Mouse (Mus musculus) mouse trophoblast stem cell (cell line): Measurements from ENCODE around the gene Stxbp2.

Experiments used
- in situ Hi-C, 2 experiments: fragments of 300-500 bp; cut with MseI, MboI; formaldehyde crosslinking; loops; 2 replicates in 1 of 2; 3 replicates in 1 of 2; pipeline ENCODE4 v1.15.1; 2025

The Stxbp2 gene

GRCm38 (mm10) chr8:3631478-3631875, 722 bp downstream of the Stxbp2 start:
- in situ Hi-C loops: loop anchor here in 1 of 2 experiments (5.0 kb wide), 1 partner anchor 41 kb away; the partner anchor contains the start of gene Fcor

- in situ Hi-C loops: no loop called here
Measured at GRCm38 (mm10) chr8:3645804-3646203, 15.0 kb downstream of the Stxbp2 start.

- in situ Hi-C loops: no loop called here
Measured at GRCm38 (mm10) chr8:3646824-3647531, 16.2 kb downstream of the Stxbp2 start.

- in situ Hi-C loops: no loop called here
Measured at GRCm38 (mm10) chr8:3647561-3647960, 16.8 kb downstream of the Stxbp2 start.

- in situ Hi-C loops: no loop called here
Measured at GRCm38 (mm10) chr8:3648268-3648667, 17.5 kb downstream of the Stxbp2 start.

GRCm38 (mm10) chr8:3648990-3649389, 18.2 kb downstream of the Stxbp2 start:
- in situ Hi-C loops: no loop called here

- in situ Hi-C loops: no loop called here
Measured at GRCm38 (mm10) chr8:3652845-3653244, 22.1 kb downstream of the Stxbp2 start.

- in situ Hi-C loops: no loop called here
Measured at GRCm38 (mm10) chr8:3654726-3655508, 24.2 kb downstream of the Stxbp2 start.

GRCm38 (mm10) chr8:3655526-3655925, 24.8 kb downstream of the Stxbp2 start, which contains the start of gene Retn:
Gene Retn, plus strand, starts transcription at chr8:3655770.
- in situ Hi-C loops: no loop called here

GRCm38 (mm10) chr8:3656725-3657381, 26.1 kb downstream of the Stxbp2 start:
- in situ Hi-C loops: no loop called here

- in situ Hi-C loops: no loop called here
Measured at GRCm38 (mm10) chr8:3660889-3661288, 30.1 kb downstream of the Stxbp2 start.

- in situ Hi-C loops: no loop called here
Measured at GRCm38 (mm10) chr8:3664405-3664804, 33.6 kb downstream of the Stxbp2 start.

GRCm38 (mm10) chr8:3665507-3665906, 34.8 kb downstream of the Stxbp2 start, which contains the start of gene Mcemp1:
Gene Mcemp1, plus strand, starts transcription at chr8:3665754.
- in situ Hi-C loops: no loop called here

GRCm38 (mm10) chr8:3670388-3670787, 39.6 kb downstream of the Stxbp2 start:
- in situ Hi-C loops: loop anchor here in 1 of 2 experiments (5.0 kb wide), 1 partner anchor 38 kb away; the partner anchor contains the start of gene Stxbp2

GRCm38 (mm10) chr8:3671980-3672491, 41.3 kb downstream of the Stxbp2 start, which contains the start of gene Fcor:
Gene Fcor, minus strand, starts transcription at chr8:3672362.
- in situ Hi-C loops: loop anchor here in 1 of 2 experiments (5.0 kb wide), 1 partner anchor 40 kb away; the partner anchor contains the start of gene Stxbp2

GRCm38 (mm10) chr8:3674671-3675070, 43.9 kb downstream of the Stxbp2 start:
- in situ Hi-C loops: loop anchor here in 1 of 2 experiments (5.0 kb wide), 1 partner anchor 42 kb away; the partner anchor contains the start of gene Stxbp2

- in situ Hi-C loops: no loop called here
Measured at GRCm38 (mm10) chr8:3676131-3676992, 45.6 kb downstream of the Stxbp2 start, which contains the start of gene Trappc5. Gene Trappc5, plus strand, starts transcription at chr8:3676299.

- in situ Hi-C loops: no loop called here
Measured at GRCm38 (mm10) chr8:3676993-3677579, 46.3 kb downstream of the Stxbp2 start.

- in situ Hi-C loops: no loop called here
Measured at GRCm38 (mm10) chr8:3678831-3679230, 48.1 kb downstream of the Stxbp2 start.

- in situ Hi-C loops: no loop called here
Measured at GRCm38 (mm10) chr8:3679236-3679635, 48.5 kb downstream of the Stxbp2 start.
